Mouse (Mus musculus) intestine, embryonic 16.5 days (tissue): Measurements from ENCODE around the gene 2810021J22Rik. TPM values are rescaled to one million over a fixed set of nuclear protein-coding genes. Genes with fewer than 3 reads are reported as not detected.

Source experiments
- ATAC-seq: fragments of 200-750 bp; cut with Nextera tagmentation; 2 replicates; pipeline ENCODE4 v1.8.0; 2017; ENCODE audit warnings: moderate TSS enrichment, moderate library complexity
- H3K27ac ChIP-seq: fragments of 300-500 bp; sonication (generic); 2 replicates; pipeline ENCODE4 v1.5.1; 2014; ENCODE audit warnings: mild to moderate bottlenecking, low read length
- H3K27me3 ChIP-seq: fragments of 300-500 bp; sonication (generic); replicated peaks from 2 replicates; pipeline ENCODE4 v1.6.1; 2014; ENCODE audit warnings: low read length, control low read depth, mixed read lengths; ENCODE audit not compliant: control insufficient read depth, insufficient read depth
- H3K36me3 ChIP-seq: fragments of 300-500 bp; sonication (generic); 2 replicates; pipeline ENCODE4 v1.6.1; 2014; ENCODE audit warnings: low read length, control low read depth; ENCODE audit not compliant: control insufficient read depth, insufficient read depth
- H3K4me1 ChIP-seq: fragments of 300-500 bp; sonication (generic); 2 replicates; pipeline ENCODE4 v1.6.1; 2014; ENCODE audit warnings: low read length, control low read depth, mixed read lengths; ENCODE audit not compliant: control insufficient read depth, insufficient read depth
- H3K4me2 ChIP-seq: fragments of 300-500 bp; sonication (generic); 2 replicates; pipeline ENCODE4 v1.6.1; 2014; ENCODE audit warnings: low read depth, low read length, control low read depth
- H3K4me3 ChIP-seq: fragments of 300-500 bp; sonication (generic); 2 replicates; pipeline ENCODE4 v1.5.1; 2014; ENCODE audit warnings: mild to moderate bottlenecking, low read length
- H3K9ac ChIP-seq: fragments of 300-500 bp; sonication (generic); 2 replicates; pipeline ENCODE4 v1.6.1; 2014; ENCODE audit warnings: low read depth, low read length
- H3K9me3 ChIP-seq: fragments of 300-500 bp; sonication (generic); 2 replicates; pipeline ENCODE4 v1.6.1; 2016; ENCODE audit warnings: low read length, control low read depth; ENCODE audit not compliant: control insufficient read depth
- WGBS: fragments of 180-500 bp; shearing (Covaris S2); extraction: QIAGEN DNeasy Blood & Tissue Kit; methylation state at CpG from one replicate; pipeline ENCODE4 v1.1.7; 2014; 5-methylcytosine and 5-hydroxymethylcytosine counted together
- polyA plus RNA-seq: library from polyadenylated mRNA; unstranded; fragments of >200 nt; fragmentation: Nextera tagmentation; extraction: Ambion mirVana; gene quantifications from 2 replicates; pipeline ENCODE4 v1.2.1, GENCODE M21; 2015

The 2810021J22Rik gene
- polyA plus RNA-seq, 1 experiment from 2014 or later, result 5.3 TPM

GRCm38 (mm10) chr11:58927790-58928651, 61.0 kb downstream of the 2810021J22Rik start:
- Histone ChIP-seq H3K9ac (peak overlapping the region; percentile 46; the same call in 1 of the 2 replicates), H3K4me3 (peak overlapping the region; percentile 35), H3K27me3 (no peaks in the 10 kb centered on the region), H3K4me2 (peak overlapping the region; percentile 47), H3K36me3 (peaks cover 5% of the 10 kb centered on the region; the same call in 1 of the 2 replicates), H3K4me1 (peaks cover 4% of the 10 kb centered on the region; the same call in 1 of the 2 replicates), H3K9me3 (no peaks in the 10 kb centered on the region), H3K27ac (peak overlapping the region; percentile 53; the same call in 1 of the 2 replicates)
- peak; percentile 66 for ATAC-seq
- WGBS, result 24% methylated on average over 20 of the region's 20 CpGs

- no peak overlapping the region for H3K27ac ChIP-seq
- H3K27me3 ChIP-seq, result no peaks in the 10 kb centered on the region
- H3K4me1 ChIP-seq, result peaks cover 4% of the 10 kb centered on the region; the same call in 1 of the 2 replicates
- no peak overlapping the region for H3K4me2 ChIP-seq
- H3K36me3 ChIP-seq, result peaks cover 13% of the 10 kb centered on the region; the same call in 1 of the 2 replicates
- WGBS, result 73% methylated on average over 4 of the region's 4 CpGs
- no peaks in the 10 kb centered on the region for H3K9me3 ChIP-seq
- H3K9ac ChIP-seq, result no peak overlapping the region
- no peak for ATAC-seq
- H3K4me3 ChIP-seq, result no peak overlapping the region
Observed at GRCm38 (mm10) chr11:58929055-58929454, 62.0 kb downstream of the 2810021J22Rik start.

GRCm38 (mm10) chr11:58929641-58930040, 62.6 kb downstream of the 2810021J22Rik start:
- Histone ChIP-seq H3K36me3 (peaks cover 13% of the 10 kb centered on the region; the same call in 1 of the 2 replicates), H3K27me3 (no peaks in the 10 kb centered on the region), H3K4me3 (no peak overlapping the region), H3K9me3 (no peaks in the 10 kb centered on the region), H3K27ac (no peak overlapping the region), H3K4me2 (no peak overlapping the region), H3K9ac (no peak overlapping the region), H3K4me1 (peaks cover 4% of the 10 kb centered on the region; the same call in 1 of the 2 replicates)
- 0 out of 2 replicates have a peak, but pooled peaks have one; percentile 17 for ATAC-seq
- WGBS, result 40% methylated on average over 3 of the region's 3 CpGs

DNA sequence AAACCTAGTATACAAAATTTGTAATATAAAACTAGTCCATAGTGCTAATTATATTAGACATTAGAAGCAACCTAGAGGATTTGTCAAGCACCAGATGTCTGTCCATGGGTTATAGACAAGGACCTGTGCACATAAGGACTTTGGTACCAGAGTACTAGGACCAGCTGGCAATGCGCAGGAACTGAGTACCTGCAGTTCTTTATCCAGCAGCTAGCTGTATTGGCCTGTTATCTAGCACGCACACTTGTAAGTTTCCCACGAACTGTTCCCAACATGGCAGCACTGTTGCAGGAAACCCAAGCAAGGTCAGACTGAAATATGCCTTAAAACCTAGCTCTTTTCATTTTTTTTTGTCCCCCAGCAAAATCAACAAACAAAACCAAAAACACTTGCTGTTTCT, 63.2 kb downstream of the 2810021J22Rik start:
- no peak for ATAC-seq
- 85% methylated on average over 3 of the region's 3 CpGs for WGBS
- Histone ChIP-seq H3K9me3 (no peaks in the 10 kb centered on the region), H3K9ac (no peak overlapping the region), H3K4me3 (no peak overlapping the region), H3K4me2 (no peak overlapping the region), H3K27ac (no peak overlapping the region), H3K27me3 (no peaks in the 10 kb centered on the region), H3K4me1 (peaks cover 4% of the 10 kb centered on the region; the same call in 1 of the 2 replicates), H3K36me3 (peaks cover 13% of the 10 kb centered on the region; the same call in 1 of the 2 replicates)

GRCm38 (mm10) chr11:58931576-58931975, 64.6 kb downstream of the 2810021J22Rik start:
- no peak; the same call in 1 of the 2 replicates for ATAC-seq
- H3K9ac ChIP-seq, result no peak overlapping the region
- 59% methylated on average over 4 of the region's 4 CpGs for WGBS
- H3K4me1 ChIP-seq, result peaks cover 4% of the 10 kb centered on the region; the same call in 1 of the 2 replicates
- no peaks in the 10 kb centered on the region for H3K9me3 ChIP-seq
- H3K4me2 ChIP-seq, result no peak overlapping the region
- H3K36me3 ChIP-seq, result peaks cover 13% of the 10 kb centered on the region; the same call in 1 of the 2 replicates
- H3K27ac ChIP-seq, result no peak overlapping the region
- no peak overlapping the region for H3K4me3 ChIP-seq
- no peaks in the 10 kb centered on the region for H3K27me3 ChIP-seq

Other genes with a start within 250 kb of the 2810021J22Rik start
- not detected in 2 replicates for gene Olfr323, start 236.7 kb upstream of the 2810021J22Rik start, polyA plus RNA-seq
- 0.12 and 0.27 TPM in 2 replicates for gene Trim58, start 226.8 kb upstream of the 2810021J22Rik start, polyA plus RNA-seq
- not detected in 2 replicates for gene Olfr322, start 208.4 kb upstream of the 2810021J22Rik start, polyA plus RNA-seq
- gene Olfr320, start 186.1 kb upstream of the 2810021J22Rik start, polyA plus RNA-seq, result not detected in 2 replicates
- not detected in 2 replicates for gene Olfr319, start 168.1 kb upstream of the 2810021J22Rik start, polyA plus RNA-seq
- not detected in 2 replicates for gene Olfr318, start 143.2 kb upstream of the 2810021J22Rik start, polyA plus RNA-seq
- gene Olfr317, start 128.0 kb upstream of the 2810021J22Rik start, polyA plus RNA-seq, result not detected in 2 replicates
- gene Olfr316, start 114.5 kb upstream of the 2810021J22Rik start, polyA plus RNA-seq, result not detected in 2 replicates
- not detected in 2 replicates for gene Olfr315, start 94.0 kb upstream of the 2810021J22Rik start, polyA plus RNA-seq
- not detected in 2 replicates for gene Olfr314, start 84.3 kb upstream of the 2810021J22Rik start, polyA plus RNA-seq
- gene Fam183b, start 65.3 kb upstream of the 2810021J22Rik start, polyA plus RNA-seq, result 8.5 and 10.4 TPM in 2 replicates
- not detected in 2 replicates for gene Olfr313, start 52.2 kb upstream of the 2810021J22Rik start, polyA plus RNA-seq
- not detected in 2 replicates for gene Olfr312, start 38.0 kb upstream of the 2810021J22Rik start, polyA plus RNA-seq
- not detected in 2 replicates for gene Olfr311, start 28.0 kb upstream of the 2810021J22Rik start, polyA plus RNA-seq
- gene Gm12258, start 20.1 kb upstream of the 2810021J22Rik start, polyA plus RNA-seq, result 5.2 and 5.6 TPM in 2 replicates
- 3.5 and 3.9 TPM in 2 replicates for gene Zfp39, start 37.0 kb downstream of the 2810021J22Rik start, polyA plus RNA-seq
- gene Btnl10, start 50.7 kb downstream of the 2810021J22Rik start, polyA plus RNA-seq, result 0.16 and 0.40 TPM in 2 replicates
- gene Rnf187, start 71.7 kb downstream of the 2810021J22Rik start, polyA plus RNA-seq, result 131 and 138 TPM in 2 replicates
- 34.7 and 40.9 TPM in 2 replicates for gene Hist3h2ba, start 81.7 kb downstream of the 2810021J22Rik start, polyA plus RNA-seq
- 28.5 and 31.6 TPM in 2 replicates for gene Hist3h2a, start 87.5 kb downstream of the 2810021J22Rik start, polyA plus RNA-seq
- 0.15 and 0.35 TPM in 2 replicates for gene Trim17, start 87.5 kb downstream of the 2810021J22Rik start, polyA plus RNA-seq
- 17.0 and 17.5 TPM in 2 replicates for gene Trim11, start 110.9 kb downstream of the 2810021J22Rik start, polyA plus RNA-seq